Mouse (Mus musculus) testis, adult 2 months (tissue): Measurements from ENCODE around the gene Cpne8. TPM values are rescaled to one million over a fixed set of nuclear protein-coding genes. Genes with fewer than 3 reads are reported as not detected.

Source experiments
- H3K27ac ChIP-seq: fragments of 200-500 bp; 2 replicates; pipeline ENCODE4 v1.5.1; 2012; ENCODE audit warnings: low read depth, low read length; ENCODE audit not compliant: control insufficient read depth, insufficient read depth
- H3K27me3 ChIP-seq: fragments of 200-500 bp; 2 replicates; pipeline ENCODE4 v1.6.1; 2012; ENCODE audit warnings: mild to moderate bottlenecking, low read length, moderate library complexity; ENCODE audit not compliant: control insufficient read depth, insufficient read depth
- H3K36me3 ChIP-seq: fragments of 200-500 bp; 2 replicates; pipeline ENCODE4 v1.6.1; 2012; ENCODE audit warnings: mild to moderate bottlenecking, low read length; ENCODE audit not compliant: control insufficient read depth, insufficient read depth
- H3K4me1 ChIP-seq: fragments of 200-500 bp; 2 replicates; pipeline ENCODE4 v1.6.1; 2012; ENCODE audit warnings: low read length; ENCODE audit not compliant: control insufficient read depth, insufficient read depth
- H3K4me3 ChIP-seq: fragments of 200-500 bp; 2 replicates; pipeline ENCODE4 v1.5.1; 2012; ENCODE audit warnings: low read depth, mild to moderate bottlenecking, low read length, moderate library complexity, mixed read lengths; ENCODE audit not compliant: control insufficient read depth
- CTCF ChIP-seq: fragments of 200-500 bp; IDR thresholded peaks from 2 replicates; pipeline ENCODE4 v1.5.1; 2012; ENCODE audit warnings: low read depth, mild to moderate bottlenecking, inconsistent platforms, low read length, moderate library complexity; ENCODE audit not compliant: control insufficient read depth, insufficient read depth, insufficient replicate concordance
- POLR2A ChIP-seq: fragments of 200-500 bp; IDR thresholded peaks from 2 replicates; pipeline ENCODE4 v1.6.1; 2012; ENCODE audit warnings: low read depth, mild to moderate bottlenecking, inconsistent platforms, low read length, moderate library complexity; ENCODE audit not compliant: control insufficient read depth
- polyA plus RNA-seq: library from polyadenylated mRNA; depleted of rRNA; stranded (reverse); fragments of >200 nt; gene quantifications from 2 replicates; pipeline ENCODE4 v1.2.3, GENCODE M21; 2012; rRNA removed

The Cpne8 gene
- 2.9 and 3.6 TPM in 2 replicates for polyA plus RNA-seq

GRCm38 (mm10) chr15:90678985-90679759, at the start of gene Cpne8:
Cpne8 (minus strand) TSS chr15:90679432.
- Histone ChIP-seq H3K27ac (no peak within 1 kb of the TSS), H3K36me3 (no peaks in the 10 kb centered on the region), H3K4me1 (peaks cover 8% of the 10 kb centered on the region; the same call in 1 of the 2 replicates), H3K4me3 (peak within 1 kb of the TSS; percentile 73), H3K27me3 (no peaks in the 10 kb centered on the region)
- no peak for TF ChIP-seq POLR2A
- no peak for TF ChIP-seq CTCF

GRCm38 (mm10) chr15:90717717-90718116, 38.5 kb upstream of the Cpne8 start:
- no peaks in the 10 kb centered on the region for H3K36me3 ChIP-seq
- no peaks in the 10 kb centered on the region for H3K4me1 ChIP-seq
- H3K27ac ChIP-seq: no peak overlapping the region
- no peak for TF ChIP-seq CTCF
- TF ChIP-seq POLR2A: no peak
- H3K4me3 ChIP-seq: no peak overlapping the region
- H3K27me3 ChIP-seq: no peaks in the 10 kb centered on the region

- TF ChIP-seq CTCF: no peak
- TF ChIP-seq POLR2A: no peak
- no peaks in the 10 kb centered on the region for H3K27me3 ChIP-seq
Measured at GRCm38 (mm10) chr15:90709296-90709695, 30.1 kb upstream of the Cpne8 start.

GRCm38 (mm10) chr15:90704314-90704713, 25.1 kb upstream of the Cpne8 start:
- no peaks in the 10 kb centered on the region for H3K27me3 ChIP-seq
- no peak overlapping the region for H3K27ac ChIP-seq
- no peak overlapping the region for H3K4me3 ChIP-seq
- TF ChIP-seq CTCF (no peak), POLR2A (no peak)
- no peaks in the 10 kb centered on the region for H3K4me1 ChIP-seq
- H3K36me3 ChIP-seq: no peaks in the 10 kb centered on the region

More at GRCm38 (mm10) chr15:90709296-90709695, 30.1 kb upstream of the Cpne8 start:
- no peaks in the 10 kb centered on the region for H3K4me1 ChIP-seq
- no peak overlapping the region for H3K4me3 ChIP-seq
- H3K36me3 ChIP-seq: no peaks in the 10 kb centered on the region
- H3K27ac ChIP-seq: no peak overlapping the region

GRCm38 (mm10) chr15:90703502-90704232, 24.4 kb upstream of the Cpne8 start:
- TF ChIP-seq POLR2A (no peak), CTCF (no peak)

GRCm38 (mm10) chr15:90686770-90687169, 7.5 kb upstream of the Cpne8 start:
- peaks cover 6% of the 10 kb centered on the region for H3K4me1 ChIP-seq
- H3K36me3 ChIP-seq: no peaks in the 10 kb centered on the region
- no peak overlapping the region for H3K4me3 ChIP-seq
- H3K27ac ChIP-seq: no peak overlapping the region
- TF ChIP-seq POLR2A (no peak), CTCF (no peak)
- H3K27me3 ChIP-seq: no peaks in the 10 kb centered on the region

More at GRCm38 (mm10) chr15:90703502-90704232, 24.4 kb upstream of the Cpne8 start:
- no peaks in the 10 kb centered on the region for H3K36me3 ChIP-seq
- no peak overlapping the region for H3K27ac ChIP-seq
- H3K4me3 ChIP-seq: no peak overlapping the region
- no peaks in the 10 kb centered on the region for H3K4me1 ChIP-seq
- no peaks in the 10 kb centered on the region for H3K27me3 ChIP-seq

- Histone ChIP-seq H3K4me1 (peaks cover 8% of the 10 kb centered on the region; the same call in 1 of the 2 replicates), H3K36me3 (no peaks in the 10 kb centered on the region), H3K4me3 (peak overlapping the region; percentile 64), H3K27ac (no peak overlapping the region), H3K27me3 (no peaks in the 10 kb centered on the region)
- TF ChIP-seq CTCF (peak; percentile 99), POLR2A (no peak)
Measured at GRCm38 (mm10) chr15:90679760-90680579, 738 bp upstream of the Cpne8 start.
